Mouse (Mus musculus): ENCODE results near the gene Pgpep1l. TPM values are rescaled to one million over a fixed set of nuclear protein-coding genes. Genes with fewer than 3 reads are reported as not detected.

Pgpep1l gene
- not detected in 2 replicates for polyA plus RNA-seq (2012; rRNA removed)

DNA sequence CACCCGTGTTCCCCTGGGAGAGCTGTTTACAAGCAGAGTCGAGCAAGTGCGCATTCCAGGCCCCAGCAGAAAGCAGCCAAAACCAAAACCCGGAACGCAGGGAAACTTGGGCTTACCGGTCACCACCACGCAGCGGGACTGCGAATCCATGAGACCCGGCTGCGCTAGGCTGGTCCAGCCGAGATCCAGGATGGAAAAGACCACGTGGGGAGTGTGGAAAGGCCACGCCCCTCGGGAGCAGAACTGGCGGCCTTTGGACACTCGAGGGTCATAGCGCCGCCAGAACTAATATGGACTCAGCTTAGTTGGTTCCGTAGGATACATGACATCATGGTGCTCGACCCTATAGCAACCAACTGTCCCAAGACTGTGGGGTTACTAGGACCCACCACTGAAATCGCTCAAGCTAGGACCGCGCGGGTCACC lies at the start of gene Pgpep1l:
Gene Pgpep1l, minus strand, starts transcription at position 206 of the 426 bp plus-strand sequence.

DNA sequence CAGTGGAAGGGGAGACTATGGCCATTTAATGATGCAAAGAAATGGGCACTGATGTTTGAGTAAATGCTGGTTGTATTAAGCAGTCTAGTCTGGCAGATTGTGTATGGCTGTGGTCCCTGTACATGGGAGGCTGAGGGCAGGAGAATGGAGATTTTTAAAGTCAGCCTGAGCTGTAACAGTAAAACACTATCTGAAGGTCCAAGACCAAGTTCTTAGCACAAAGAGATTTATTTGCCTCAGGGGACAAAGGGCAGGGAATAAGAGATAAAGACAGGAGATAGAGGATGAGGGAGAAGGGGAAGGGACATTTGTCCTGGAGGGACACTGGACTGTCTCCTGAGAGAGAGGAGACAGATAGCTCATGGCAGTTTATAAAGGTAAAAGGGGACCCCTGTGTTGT lies 9.5 kb upstream of the Pgpep1l start, which contains the start of gene Fam169b:
Gene Fam169b, plus strand, starts transcription at position 325 of the 400 bp plus-strand sequence.

Other genes with a start within 250 kb of the Pgpep1l start
- gene Fam169b, start 9.6 kb upstream of the Pgpep1l start, polyA plus RNA-seq (2012; rRNA removed), result 0.32 and 0.41 TPM in 2 replicates